Mouse (Mus musculus): Measurements from ENCODE around the gene Klhdc7b. TPM values are rescaled to one million over a fixed set of nuclear protein-coding genes. Genes with fewer than 3 reads are reported as not detected.

Gene Klhdc7b
- polyA plus RNA-seq, 1 experiment from 2014 or later = not detected

- Histone ChIP-seq H3K27ac (ENCODE audit: low read depth) (no peak overlapping the region), H3K27me3 (ENCODE audit: insufficient read depth, low read length) (no peaks in the 10 kb centered on the region), H3K9ac (no peak overlapping the region), H3K4me1 (ENCODE audit: insufficient read depth) (peaks cover 8% of the 10 kb centered on the region), H3K4me3 (ENCODE audit: low read depth, low read length) (no peak overlapping the region), H3K36me3 (ENCODE audit: insufficient read depth) (peaks cover 42% of the 10 kb centered on the region), H3K4me2 (no peak overlapping the region), H3K9me3 (ENCODE audit: low read depth, low read length) (no peaks in the 10 kb centered on the region)
- no peak for TF ChIP-seq CTCF (IDR thresholded peaks at IDR 0.05; ENCODE audit: low read depth)
- 90% methylated on average over 14 of the region's 14 CpGs for WGBS
- ATAC-seq (ENCODE audit: insufficient read depth) (no peak), DNase-seq (no peak)
These were observed 32.7 kb upstream of the Klhdc7b start for GRCm38 (mm10) chr15:89352054-89352453.

GRCm38 (mm10) chr15:89352795-89353194 is 31.9 kb upstream of the Klhdc7b start:
- Histone ChIP-seq H3K4me1 (ENCODE audit: insufficient read depth) (peaks cover 8% of the 10 kb centered on the region), H3K4me2 (no peak overlapping the region), H3K9ac (no peak overlapping the region), H3K27ac (ENCODE audit: low read depth) (no peak overlapping the region), H3K27me3 (ENCODE audit: insufficient read depth, low read length) (no peaks in the 10 kb centered on the region), H3K9me3 (ENCODE audit: low read depth, low read length) (no peaks in the 10 kb centered on the region), H3K36me3 (ENCODE audit: insufficient read depth) (peaks cover 44% of the 10 kb centered on the region), H3K4me3 (ENCODE audit: low read depth, low read length) (no peak overlapping the region)
- ATAC-seq (ENCODE audit: insufficient read depth) (no peak), DNase-seq (no peak)
- WGBS = 93% methylated on average over 12 of the region's 12 CpGs
- no peak for TF ChIP-seq CTCF (IDR thresholded peaks at IDR 0.05; ENCODE audit: low read depth)

- peaks cover 8% of the 10 kb centered on the region for H3K4me1 ChIP-seq (ENCODE audit: insufficient read depth)
- no peak for TF ChIP-seq CTCF (IDR thresholded peaks at IDR 0.05; ENCODE audit: low read depth)
- WGBS = 90% methylated on average over 16 of the region's 16 CpGs
- ATAC-seq (ENCODE audit: insufficient read depth) (no peak), DNase-seq (no peak)
- H3K4me2 ChIP-seq = peak overlapping the region; percentile 94
- no peaks in the 10 kb centered on the region for H3K9me3 ChIP-seq (ENCODE audit: low read depth, low read length)
- H3K27ac ChIP-seq (ENCODE audit: low read depth) = no peak overlapping the region
- H3K27me3 ChIP-seq (ENCODE audit: insufficient read depth, low read length) = no peaks in the 10 kb centered on the region
- peak overlapping the region; percentile 79; the same call in 1 of the 2 replicates for H3K9ac ChIP-seq
- peaks cover 50% of the 10 kb centered on the region for H3K36me3 ChIP-seq (ENCODE audit: insufficient read depth)
- H3K4me3 ChIP-seq (ENCODE audit: low read depth, low read length) = no peak overlapping the region
These were observed 30.9 kb upstream of the Klhdc7b start for GRCm38 (mm10) chr15:89353837-89354236.

GRCm38 (mm10) chr15:89354455-89354854 is 30.3 kb upstream of the Klhdc7b start:
- Histone ChIP-seq H3K4me3 (ENCODE audit: low read depth, low read length) (peak overlapping the region; percentile 64), H3K27me3 (ENCODE audit: insufficient read depth, low read length) (no peaks in the 10 kb centered on the region), H3K4me2 (peak overlapping the region; percentile 94), H3K9me3 (ENCODE audit: low read depth, low read length) (no peaks in the 10 kb centered on the region), H3K36me3 (ENCODE audit: insufficient read depth) (peaks cover 50% of the 10 kb centered on the region), H3K27ac (ENCODE audit: low read depth) (no peak overlapping the region), H3K9ac (peak overlapping the region; percentile 79), H3K4me1 (ENCODE audit: insufficient read depth) (peaks cover 8% of the 10 kb centered on the region)
- DNase-seq (no peak), ATAC-seq (ENCODE audit: insufficient read depth) (no peak)
- 72% methylated on average over 7 of the region's 7 CpGs for WGBS
- no peak for TF ChIP-seq CTCF (IDR thresholded peaks at IDR 0.05; ENCODE audit: low read depth)

GRCm38 (mm10) chr15:89355241-89356187 is 29.2 kb upstream of the Klhdc7b start, which contains the start of the genes Lmf2 and Ncaph2:
Lmf2 (minus strand) TSS chr15:89355659.
Ncaph2 (plus strand) TSS chr15:89355719.
- Histone ChIP-seq H3K36me3 (ENCODE audit: insufficient read depth) (peaks cover 50% of the 10 kb centered on the region), H3K4me2 (peak within 1 kb of the TSS; percentile 94), H3K4me1 (ENCODE audit: insufficient read depth) (peaks cover 8% of the 10 kb centered on the region), H3K27me3 (ENCODE audit: insufficient read depth, low read length) (no peaks in the 10 kb centered on the region), H3K4me3 (ENCODE audit: low read depth, low read length) (peak within 1 kb of the TSS; percentile 64), H3K9me3 (ENCODE audit: low read depth, low read length) (no peaks in the 10 kb centered on the region), H3K27ac (ENCODE audit: low read depth) (peak within 1 kb of the TSS; percentile 89), H3K9ac (peak within 1 kb of the TSS; percentile 79)
- DNase-seq = peak; percentile 99
- under 1% methylated on average over 64 of the region's 64 CpGs for WGBS
- TF ChIP-seq CTCF (IDR thresholded peaks at IDR 0.05; ENCODE audit: low read depth) = no peak
- peak; percentile 86 for ATAC-seq (ENCODE audit: insufficient read depth)

GRCm38 (mm10) chr15:89356372-89356771 is 28.3 kb upstream of the Klhdc7b start:
- H3K36me3 ChIP-seq (ENCODE audit: insufficient read depth) = peaks cover 50% of the 10 kb centered on the region
- peak; percentile 95 for DNase-seq
- H3K9ac ChIP-seq = peak overlapping the region; percentile 79
- H3K4me3 ChIP-seq (ENCODE audit: low read depth, low read length) = peak overlapping the region; percentile 64
- WGBS = under 1% methylated on average over 15 of the region's 15 CpGs
- peak overlapping the region; percentile 73 for H3K4me2 ChIP-seq
- H3K27ac ChIP-seq (ENCODE audit: low read depth) = peak overlapping the region; percentile 89
- H3K9me3 ChIP-seq (ENCODE audit: low read depth, low read length) = no peaks in the 10 kb centered on the region
- H3K4me1 ChIP-seq (ENCODE audit: insufficient read depth) = peaks cover 8% of the 10 kb centered on the region
- H3K27me3 ChIP-seq (ENCODE audit: insufficient read depth, low read length) = no peaks in the 10 kb centered on the region
- TF ChIP-seq CTCF (IDR thresholded peaks at IDR 0.05; ENCODE audit: low read depth) = no peak
- peak; percentile 81 for ATAC-seq (ENCODE audit: insufficient read depth)

- no peak for ATAC-seq (ENCODE audit: insufficient read depth)
- peaks cover 8% of the 10 kb centered on the region for H3K4me1 ChIP-seq (ENCODE audit: insufficient read depth)
- no peak for DNase-seq
- H3K27ac ChIP-seq (ENCODE audit: low read depth) = no peak overlapping the region
- H3K36me3 ChIP-seq (ENCODE audit: insufficient read depth) = peaks cover 50% of the 10 kb centered on the region
- TF ChIP-seq CTCF (IDR thresholded peaks at IDR 0.05; ENCODE audit: low read depth) = no peak
- H3K4me2 ChIP-seq = no peak overlapping the region
- H3K4me3 ChIP-seq (ENCODE audit: low read depth, low read length) = no peak overlapping the region
- 73% methylated on average over 3 of the region's 3 CpGs for WGBS
- H3K9ac ChIP-seq = no peak overlapping the region
- no peaks in the 10 kb centered on the region for H3K27me3 ChIP-seq (ENCODE audit: insufficient read depth, low read length)
- no peaks in the 10 kb centered on the region for H3K9me3 ChIP-seq (ENCODE audit: low read depth, low read length)
These were observed 25.9 kb upstream of the Klhdc7b start for GRCm38 (mm10) chr15:89358784-89359183.

Measured in lung, embryonic 14.5 days (tissue).